Mouse (Mus musculus) neural tube, embryonic 11.5 days (tissue): ENCODE data around the gene G3bp2. TPM values are rescaled to one million over a fixed set of nuclear protein-coding genes. Genes with fewer than 3 reads are reported as not detected.
A peak's percentile ranks its signal among the peaks of the same experiment; 100 is the strongest.

Source experiments
- ATAC-seq: fragments of 200-750 bp; cut with Nextera tagmentation; 2 replicates; pipeline ENCODE4 v1.8.0; 2017; ENCODE audit warnings: moderate number of reproducible peaks, mild to moderate bottlenecking, moderate TSS enrichment, moderate library complexity; ENCODE audit not compliant: insufficient read depth, low FRiP score, low TSS enrichment
- DNase-seq: peaks from one replicate; pipeline ENCODE4 v3.0.0-alpha.2; 2015; ENCODE audit warnings: low spot score
- H3K27ac ChIP-seq: fragments of 300-500 bp; sonication (generic); 2 replicates; pipeline ENCODE4 v1.5.1; 2014; ENCODE audit warnings: low read depth, mild to moderate bottlenecking, low read length
- H3K27me3 ChIP-seq: fragments of 300-500 bp; sonication (generic); 2 replicates; pipeline ENCODE4 v1.6.1; 2014; ENCODE audit warnings: mild to moderate bottlenecking, low read length, mixed read lengths; ENCODE audit not compliant: control insufficient read depth, insufficient read depth
- H3K36me3 ChIP-seq: fragments of 300-500 bp; sonication (generic); 2 replicates; pipeline ENCODE4 v1.6.1; 2014; ENCODE audit warnings: mild to moderate bottlenecking, low read length, moderate library complexity, mixed read lengths; ENCODE audit not compliant: control insufficient read depth, insufficient read depth
- H3K4me1 ChIP-seq: fragments of 300-500 bp; sonication (generic); 2 replicates; pipeline ENCODE4 v1.6.1; 2014; ENCODE audit warnings: low read length, mixed read lengths; ENCODE audit not compliant: control insufficient read depth, insufficient read depth
- H3K4me2 ChIP-seq: fragments of 300-500 bp; sonication (generic); 2 replicates; pipeline ENCODE4 v1.6.1; 2014; ENCODE audit warnings: low read depth, mild to moderate bottlenecking, moderate library complexity
- H3K4me3 ChIP-seq: fragments of 300-500 bp; sonication (generic); 2 replicates; pipeline ENCODE4 v1.5.1; 2014; ENCODE audit warnings: low read depth, low read length
- H3K9ac ChIP-seq: fragments of 300-500 bp; sonication (generic); 2 replicates; pipeline ENCODE4 v1.6.1; 2014; ENCODE audit warnings: mild to moderate bottlenecking, low read length
- H3K9me3 ChIP-seq: fragments of 300-500 bp; sonication (generic); 2 replicates; pipeline ENCODE4 v1.6.1; 2016; ENCODE audit warnings: low read length; ENCODE audit not compliant: control insufficient read depth
- WGBS: fragments of 180-500 bp; shearing (Covaris S2); extraction: QIAGEN DNeasy Blood & Tissue Kit; methylation state at CpG from one replicate; pipeline ENCODE4 v1.1.7; 2014; 5-methylcytosine and 5-hydroxymethylcytosine counted together
- polyA plus RNA-seq: library from polyadenylated mRNA; unstranded; fragments of >200 nt; fragmentation: Nextera tagmentation; extraction: Ambion mirVana; gene quantifications from 2 replicates; pipeline ENCODE4 v1.2.1, GENCODE M21; 2014

G3bp2 gene
- polyA plus RNA-seq, 1 experiment from 2014 or later, result 308 TPM

GRCm38 (mm10) chr5:92107282-92107681 is 23.8 kb upstream of the G3bp2 start:
- no peak for DNase-seq
- Histone ChIP-seq H3K9ac (no peak overlapping the region), H3K27me3 (no peaks in the 10 kb centered on the region), H3K4me2 (no peak overlapping the region), H3K4me1 (no peaks in the 10 kb centered on the region), H3K4me3 (no peak overlapping the region), H3K27ac (no peak overlapping the region), H3K9me3 (no peaks in the 10 kb centered on the region), H3K36me3 (no peaks in the 10 kb centered on the region; the same call in 1 of the 2 replicates)
- ATAC-seq, result no peak
- WGBS, result 95% methylated on average over 4 of the region's 4 CpGs

GRCm38 (mm10) chr5:92106327-92107125 is 23.0 kb upstream of the G3bp2 start:
- H3K4me3 ChIP-seq, result no peak overlapping the region
- no peak overlapping the region for H3K9ac ChIP-seq
- H3K4me1 ChIP-seq, result no peaks in the 10 kb centered on the region
- H3K27me3 ChIP-seq, result no peaks in the 10 kb centered on the region
- no peak overlapping the region for H3K4me2 ChIP-seq
- 56% methylated on average over 10 of the region's 10 CpGs for WGBS
- H3K36me3 ChIP-seq, result no peaks in the 10 kb centered on the region; the same call in 1 of the 2 replicates
- ATAC-seq (no peak), DNase-seq (peak; percentile 16)
- no peaks in the 10 kb centered on the region for H3K9me3 ChIP-seq
- no peak overlapping the region for H3K27ac ChIP-seq

- no peak overlapping the region for H3K4me3 ChIP-seq
- no peaks in the 10 kb centered on the region for H3K27me3 ChIP-seq
- 74% methylated on average over 13 of the region's 13 CpGs for WGBS
- H3K36me3 ChIP-seq, result no peaks in the 10 kb centered on the region
- DNase-seq, result no peak
- no peak overlapping the region for H3K4me2 ChIP-seq
- no peaks in the 10 kb centered on the region for H3K4me1 ChIP-seq
- H3K9me3 ChIP-seq, result no peaks in the 10 kb centered on the region
- no peak for ATAC-seq
- no peak overlapping the region for H3K9ac ChIP-seq
- no peak overlapping the region for H3K27ac ChIP-seq
Observed at GRCm38 (mm10) chr5:92103816-92104415, 20.4 kb upstream of the G3bp2 start.

- DNase-seq (no peak), ATAC-seq (no peak)
- Histone ChIP-seq H3K4me2 (no peak overlapping the region), H3K4me3 (no peak overlapping the region), H3K27ac (no peak overlapping the region), H3K27me3 (no peaks in the 10 kb centered on the region), H3K4me1 (no peaks in the 10 kb centered on the region), H3K36me3 (no peaks in the 10 kb centered on the region), H3K9ac (no peak overlapping the region), H3K9me3 (no peaks in the 10 kb centered on the region)
- WGBS, result 54% methylated on average over 6 of the region's 6 CpGs
Observed at GRCm38 (mm10) chr5:92103062-92103461, 19.5 kb upstream of the G3bp2 start.

GRCm38 (mm10) chr5:92101601-92102000 is 18.1 kb upstream of the G3bp2 start:
- no peaks in the 10 kb centered on the region for H3K27me3 ChIP-seq
- no peaks in the 10 kb centered on the region for H3K9me3 ChIP-seq
- no peak overlapping the region for H3K9ac ChIP-seq
- no peaks in the 10 kb centered on the region for H3K4me1 ChIP-seq
- H3K27ac ChIP-seq, result no peak overlapping the region
- 91% methylated on average over 8 of the region's 8 CpGs for WGBS
- no peak overlapping the region for H3K4me2 ChIP-seq
- ATAC-seq, result no peak
- DNase-seq, result no peak
- H3K4me3 ChIP-seq, result no peak overlapping the region
- no peaks in the 10 kb centered on the region for H3K36me3 ChIP-seq

- no peak overlapping the region for H3K9ac ChIP-seq
- no peak overlapping the region for H3K4me3 ChIP-seq
- H3K36me3 ChIP-seq, result no peaks in the 10 kb centered on the region
- no peak overlapping the region for H3K4me2 ChIP-seq
- no peak for DNase-seq
- no peaks in the 10 kb centered on the region for H3K9me3 ChIP-seq
- no peak overlapping the region for H3K27ac ChIP-seq
- 42% methylated on average over 13 of the region's 13 CpGs for WGBS
- H3K27me3 ChIP-seq, result no peaks in the 10 kb centered on the region
- no peak for ATAC-seq
- 0 out of 2 replicates have a peak, but pooled peaks cover under 1% of the 10 kb centered on the region for H3K4me1 ChIP-seq
Observed at GRCm38 (mm10) chr5:92098351-92099109, 15.0 kb upstream of the G3bp2 start.

- Histone ChIP-seq H3K4me1 (peaks cover 6% of the 10 kb centered on the region; the same call in 1 of the 2 replicates), H3K4me3 (no peak overlapping the region)
- WGBS, result 91% methylated on average over 4 of the region's 4 CpGs
Observed at GRCm38 (mm10) chr5:92097779-92098178, 14.3 kb upstream of the G3bp2 start.

GRCm38 (mm10) chr5:92096786-92097185 is 13.3 kb upstream of the G3bp2 start:
- Histone ChIP-seq H3K27me3 (no peaks in the 10 kb centered on the region), H3K9me3 (no peaks in the 10 kb centered on the region), H3K4me2 (no peak overlapping the region), H3K36me3 (no peaks in the 10 kb centered on the region), H3K9ac (no peak overlapping the region), H3K4me1 (peaks cover 6% of the 10 kb centered on the region; the same call in 1 of the 2 replicates), H3K27ac (no peak overlapping the region), H3K4me3 (no peak overlapping the region)
- DNase-seq (no peak), ATAC-seq (no peak)
- WGBS, result 95% methylated on average over 6 of the region's 6 CpGs

More at GRCm38 (mm10) chr5:92097779-92098178, 14.3 kb upstream of the G3bp2 start:
- ATAC-seq (no peak), DNase-seq (no peak)
- Histone ChIP-seq H3K4me2 (no peak overlapping the region), H3K27ac (no peak overlapping the region), H3K27me3 (no peaks in the 10 kb centered on the region), H3K9ac (no peak overlapping the region), H3K36me3 (no peaks in the 10 kb centered on the region), H3K9me3 (no peaks in the 10 kb centered on the region)
